Mouse (Mus musculus) embryonic facial prominence, embryonic 12.5 days (tissue): Measurements from ENCODE around the gene Ror2. TPM values are rescaled to one million over a fixed set of nuclear protein-coding genes. Genes with fewer than 3 reads are reported as not detected.
A peak's percentile ranks its signal among the peaks of the same experiment; 100 is the strongest.

Experiments
- ATAC-seq: fragments of 200-750 bp; cut with Nextera tagmentation; 2 replicates; pipeline ENCODE4 v1.8.0; 2017; ENCODE audit not compliant: insufficient number of reproducible peaks, insufficient read depth, low FRiP score, low TSS enrichment
- H3K27ac ChIP-seq: fragments of 300-500 bp; sonication (generic); 2 replicates; pipeline ENCODE4 v1.5.1; 2016; ENCODE audit warnings: mild to moderate bottlenecking
- H3K27me3 ChIP-seq: fragments of 300-500 bp; sonication (generic); 2 replicates; pipeline ENCODE4 v1.6.1; 2016; ENCODE audit warnings: mild to moderate bottlenecking, moderate library complexity
- H3K36me3 ChIP-seq: fragments of 300-500 bp; sonication (generic); 2 replicates; pipeline ENCODE4 v1.6.1; 2016; ENCODE audit warnings: mild to moderate bottlenecking
- H3K4me1 ChIP-seq: fragments of 300-500 bp; sonication (generic); 2 replicates; pipeline ENCODE4 v1.6.1; 2016
- H3K4me2 ChIP-seq: fragments of 300-500 bp; sonication (generic); replicated peaks from 2 replicates; pipeline ENCODE4 v1.6.1; 2016; ENCODE audit warnings: mild to moderate bottlenecking, moderate library complexity
- H3K4me3 ChIP-seq: fragments of 300-500 bp; sonication (generic); 2 replicates; pipeline ENCODE4 v1.5.1; 2016; ENCODE audit warnings: mild to moderate bottlenecking
- H3K9ac ChIP-seq: fragments of 300-500 bp; sonication (generic); 2 replicates; pipeline ENCODE4 v1.6.1; 2016; ENCODE audit warnings: mild to moderate bottlenecking, moderate library complexity
- H3K9me3 ChIP-seq: fragments of 300-500 bp; sonication (generic); 2 replicates; pipeline ENCODE4 v1.6.1; 2016; ENCODE audit warnings: mild to moderate bottlenecking, moderate library complexity
- WGBS: fragments of 180-500 bp; shearing (Covaris S2); methylation state at CpG from one replicate; pipeline ENCODE4 v1.1.7; 2016; 5-methylcytosine and 5-hydroxymethylcytosine counted together
- polyA plus RNA-seq: library from polyadenylated mRNA; unstranded; fragments of >200 nt; fragmentation: Nextera tagmentation; extraction: Ambion mirVana; gene quantifications from 2 replicates; pipeline ENCODE4 v1.2.1, GENCODE M21; 2016

Ror2 gene
- polyA plus RNA-seq, 1 experiment from 2014 or later: 42.0 TPM

GRCm38 (mm10) chr13:53188935-53189334, 97.0 kb downstream of the Ror2 start:
- peaks cover 5% of the 10 kb centered on the region; the same call in 1 of the 2 replicates for H3K36me3 ChIP-seq
- H3K27me3 ChIP-seq: no peaks in the 10 kb centered on the region
- peaks cover 31% of the 10 kb centered on the region for H3K4me1 ChIP-seq
- H3K27ac ChIP-seq: peak overlapping the region; percentile 50; the same call in 1 of the 2 replicates
- no peak overlapping the region for H3K9ac ChIP-seq
- ATAC-seq: no peak
- WGBS: 66% methylated on average over 10 of the region's 10 CpGs
- no peak overlapping the region for H3K4me3 ChIP-seq
- H3K9me3 ChIP-seq: no peaks in the 10 kb centered on the region; the same call in 1 of the 2 replicates
- no peak overlapping the region for H3K4me2 ChIP-seq

GRCm38 (mm10) chr13:53184858-53185257, 101.1 kb downstream of the Ror2 start:
- H3K4me3 ChIP-seq: no peak overlapping the region
- no peaks in the 10 kb centered on the region for H3K27me3 ChIP-seq
- WGBS: 82% methylated on average over 1 of the region's 1 CpGs
- H3K4me2 ChIP-seq: no peak overlapping the region
- peaks cover 46% of the 10 kb centered on the region for H3K4me1 ChIP-seq
- H3K9me3 ChIP-seq: no peaks in the 10 kb centered on the region; the same call in 1 of the 2 replicates
- peaks cover 5% of the 10 kb centered on the region; the same call in 1 of the 2 replicates for H3K36me3 ChIP-seq
- no peak overlapping the region for H3K27ac ChIP-seq
- ATAC-seq: no peak
- H3K9ac ChIP-seq: no peak overlapping the region

DNA sequence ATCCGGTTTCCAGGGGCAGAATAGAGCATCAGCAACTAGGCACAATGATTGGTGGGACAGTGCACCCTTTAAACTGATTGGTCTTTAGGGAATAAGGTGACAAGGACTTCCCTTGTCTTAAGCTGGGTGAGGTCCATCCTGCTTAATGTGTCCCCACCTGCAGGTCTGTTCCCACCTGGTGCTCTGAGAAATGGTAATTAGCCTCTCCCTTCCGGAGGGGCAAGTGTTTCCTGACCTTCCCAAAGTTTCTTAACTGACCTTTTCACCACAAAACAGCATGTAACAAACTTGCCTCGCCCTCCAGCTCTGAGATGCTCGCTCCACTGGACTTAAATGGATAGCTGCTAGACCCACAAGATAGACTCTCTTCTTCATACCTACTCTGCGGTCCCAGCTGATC, 101.8 kb downstream of the Ror2 start:
- no peak overlapping the region for H3K9ac ChIP-seq
- no peak for ATAC-seq
- peaks cover 5% of the 10 kb centered on the region; the same call in 1 of the 2 replicates for H3K36me3 ChIP-seq
- no peaks in the 10 kb centered on the region; the same call in 1 of the 2 replicates for H3K9me3 ChIP-seq
- no peak overlapping the region for H3K4me3 ChIP-seq
- H3K27ac ChIP-seq: peak overlapping the region; percentile 91
- peak overlapping the region; percentile 30; the same call in 1 of the 2 replicates for H3K4me2 ChIP-seq
- no peaks in the 10 kb centered on the region for H3K27me3 ChIP-seq
- 40% methylated on average over 5 of the region's 5 CpGs for WGBS
- H3K4me1 ChIP-seq: peaks cover 53% of the 10 kb centered on the region

GRCm38 (mm10) chr13:53183161-53183577, 102.8 kb downstream of the Ror2 start:
- Histone ChIP-seq H3K4me2 (peak overlapping the region; percentile 30), H3K27ac (peak overlapping the region; percentile 91), H3K9ac (no peak overlapping the region), H3K4me3 (no peak overlapping the region), H3K9me3 (no peaks in the 10 kb centered on the region; the same call in 1 of the 2 replicates), H3K36me3 (peaks cover 5% of the 10 kb centered on the region; the same call in 1 of the 2 replicates), H3K27me3 (no peaks in the 10 kb centered on the region), H3K4me1 (peaks cover 58% of the 10 kb centered on the region)
- 16% methylated on average over 8 of the region's 8 CpGs for WGBS
- peak; percentile 73 for ATAC-seq

DNA sequence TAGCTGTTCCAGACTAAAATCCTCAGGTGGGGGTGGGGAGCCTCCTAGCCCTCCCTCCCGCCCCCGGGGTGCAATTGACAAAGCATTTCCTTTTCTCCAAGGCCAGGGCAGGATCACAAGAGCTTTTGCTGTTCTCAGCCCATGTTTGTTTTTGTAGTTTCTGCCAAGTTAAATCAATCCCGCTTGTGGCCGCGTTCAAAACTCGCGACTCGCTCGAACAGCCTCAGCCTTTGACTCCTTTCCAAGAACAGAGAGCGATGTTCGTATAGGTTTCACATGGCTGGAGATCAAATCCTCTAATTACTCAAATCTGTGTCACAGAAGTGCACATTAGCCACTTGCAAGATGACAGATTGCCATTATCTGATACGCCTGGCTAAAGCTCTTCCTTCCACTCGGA, 107.3 kb downstream of the Ror2 start:
- no peaks in the 10 kb centered on the region for H3K9me3 ChIP-seq
- 3% methylated on average over 13 of the region's 13 CpGs for WGBS
- H3K4me2 ChIP-seq: peak overlapping the region; percentile 14
- H3K36me3 ChIP-seq: no peaks in the 10 kb centered on the region
- peak overlapping the region; percentile 87 for H3K27ac ChIP-seq
- no peak overlapping the region for H3K4me3 ChIP-seq
- ATAC-seq: peak; percentile 25; the same call in 1 of the 2 replicates
- H3K9ac ChIP-seq: no peak overlapping the region
- no peaks in the 10 kb centered on the region for H3K27me3 ChIP-seq
- H3K4me1 ChIP-seq: peaks cover 80% of the 10 kb centered on the region

DNA sequence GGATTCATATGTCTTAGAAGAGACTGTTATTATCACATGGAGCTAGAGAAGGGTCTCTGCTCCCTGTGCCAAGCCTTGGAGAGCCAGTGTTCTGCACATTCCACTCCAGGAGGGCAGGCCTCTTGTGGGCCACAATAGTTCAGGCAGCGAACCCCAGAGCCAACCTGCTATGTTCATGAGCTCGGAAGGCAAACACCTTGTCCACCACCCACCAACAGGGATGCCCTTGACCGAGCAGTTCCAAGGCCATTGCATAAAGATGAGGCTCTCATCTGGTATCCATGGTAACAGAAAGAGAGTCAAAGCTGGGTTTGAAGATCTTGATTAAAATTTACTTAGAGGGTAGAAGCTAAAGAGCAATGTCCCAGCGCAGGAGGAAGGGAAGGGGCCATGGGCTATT, 107.8 kb downstream of the Ror2 start:
- no peaks in the 10 kb centered on the region for H3K27me3 ChIP-seq
- no peak overlapping the region for H3K9ac ChIP-seq
- H3K4me3 ChIP-seq: no peak overlapping the region
- H3K9me3 ChIP-seq: no peaks in the 10 kb centered on the region
- H3K27ac ChIP-seq: peak overlapping the region; percentile 87
- H3K4me1 ChIP-seq: peaks cover 76% of the 10 kb centered on the region
- no peaks in the 10 kb centered on the region for H3K36me3 ChIP-seq
- WGBS: 21% methylated on average over 4 of the region's 4 CpGs
- no peak for ATAC-seq
- H3K4me2 ChIP-seq: peak overlapping the region; percentile 14

DNA sequence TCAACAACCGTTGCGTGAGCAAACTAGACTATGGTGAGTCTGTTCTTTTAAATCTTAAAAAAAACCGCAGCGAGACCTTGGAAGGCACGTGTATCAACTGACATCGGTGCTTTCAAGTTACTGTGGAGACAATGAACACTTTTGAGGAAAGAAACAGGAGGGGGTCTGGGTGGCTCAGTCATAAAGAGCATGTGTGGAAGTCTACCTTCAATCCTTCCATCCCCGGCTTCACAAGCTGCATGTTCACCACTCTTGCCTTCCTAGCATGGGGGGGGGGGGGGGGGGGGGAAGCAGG, 108.6 kb downstream of the Ror2 start:
- 24% methylated on average over 7 of the region's 7 CpGs for WGBS
- Histone ChIP-seq H3K36me3 (no peaks in the 10 kb centered on the region), H3K4me3 (no peak overlapping the region), H3K4me1 (peaks cover 70% of the 10 kb centered on the region), H3K27ac (peak overlapping the region; percentile 42; the same call in 1 of the 2 replicates), H3K27me3 (no peaks in the 10 kb centered on the region), H3K9me3 (no peaks in the 10 kb centered on the region), H3K4me2 (no peak overlapping the region), H3K9ac (no peak overlapping the region)
- ATAC-seq: no peak

- Histone ChIP-seq H3K4me3 (no peak overlapping the region), H3K27ac (peak overlapping the region; percentile 52; the same call in 1 of the 2 replicates), H3K36me3 (no peaks in the 10 kb centered on the region), H3K9ac (no peak overlapping the region), H3K27me3 (no peaks in the 10 kb centered on the region), H3K9me3 (no peaks in the 10 kb centered on the region), H3K4me1 (peaks cover 65% of the 10 kb centered on the region), H3K4me2 (0 out of 2 replicates have a peak overlapping the region, but pooled peaks have one; percentile 6)
- 49% methylated on average over 10 of the region's 10 CpGs for WGBS
- ATAC-seq: no peak
Measured at GRCm38 (mm10) chr13:53176695-53177423, 109.1 kb downstream of the Ror2 start.

DNA sequence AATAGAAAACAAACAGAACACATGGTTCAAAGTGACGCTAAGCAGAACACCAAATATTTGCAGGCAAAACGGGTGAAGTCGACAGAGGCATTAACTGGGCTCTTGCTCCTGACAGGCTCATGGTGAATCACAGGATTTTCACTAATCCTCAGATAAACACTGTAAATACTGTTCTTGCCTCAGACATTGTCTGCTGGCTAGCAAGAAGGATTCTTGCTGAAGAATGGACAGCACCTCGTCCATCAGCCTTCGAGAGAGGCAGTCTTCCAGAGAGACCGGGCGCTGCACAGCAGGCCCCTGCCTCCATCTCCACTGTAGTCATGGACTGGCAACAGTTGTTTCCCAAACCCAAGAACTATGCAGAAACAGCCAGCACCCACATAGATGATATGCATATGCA, 110.9 kb downstream of the Ror2 start:
- Histone ChIP-seq H3K4me2 (no peak overlapping the region), H3K9me3 (no peaks in the 10 kb centered on the region), H3K27me3 (no peaks in the 10 kb centered on the region), H3K27ac (0 out of 2 replicates have a peak overlapping the region, but pooled peaks have one; percentile 37), H3K4me1 (peaks cover 50% of the 10 kb centered on the region), H3K9ac (no peak overlapping the region), H3K4me3 (no peak overlapping the region), H3K36me3 (no peaks in the 10 kb centered on the region)
- ATAC-seq: no peak
- WGBS: 73% methylated on average over 7 of the region's 7 CpGs

GRCm38 (mm10) chr13:53163671-53164070, 122.3 kb downstream of the Ror2 start:
- ATAC-seq: no peak
- no peak overlapping the region for H3K9ac ChIP-seq
- H3K4me2 ChIP-seq: no peak overlapping the region
- no peaks in the 10 kb centered on the region for H3K9me3 ChIP-seq
- no peaks in the 10 kb centered on the region for H3K27me3 ChIP-seq
- peak overlapping the region; percentile 24; the same call in 1 of the 2 replicates for H3K27ac ChIP-seq
- 52% methylated on average over 10 of the region's 10 CpGs for WGBS
- no peaks in the 10 kb centered on the region for H3K36me3 ChIP-seq
- peaks cover 62% of the 10 kb centered on the region for H3K4me1 ChIP-seq
- no peak overlapping the region for H3K4me3 ChIP-seq

- WGBS: 81% methylated on average over 8 of the region's 8 CpGs
- ATAC-seq: no peak
- Histone ChIP-seq H3K4me3 (no peak overlapping the region), H3K36me3 (no peaks in the 10 kb centered on the region), H3K9ac (no peak overlapping the region), H3K9me3 (no peaks in the 10 kb centered on the region), H3K4me1 (peaks cover 68% of the 10 kb centered on the region), H3K27me3 (no peaks in the 10 kb centered on the region), H3K27ac (no peak overlapping the region), H3K4me2 (no peak overlapping the region)
Measured at GRCm38 (mm10) chr13:53163060-53163459, 122.9 kb downstream of the Ror2 start.

- no peak overlapping the region for H3K4me2 ChIP-seq
- WGBS: 73% methylated on average over 6 of the region's 6 CpGs
- no peak for ATAC-seq
- H3K9ac ChIP-seq: no peak overlapping the region
- H3K36me3 ChIP-seq: no peaks in the 10 kb centered on the region
- H3K27ac ChIP-seq: no peak overlapping the region
- H3K27me3 ChIP-seq: 0 out of 2 replicates have a peak, but pooled peaks cover 5% of the 10 kb centered on the region
- peaks cover 78% of the 10 kb centered on the region for H3K4me1 ChIP-seq
- H3K4me3 ChIP-seq: no peak overlapping the region
- no peaks in the 10 kb centered on the region for H3K9me3 ChIP-seq
Measured at GRCm38 (mm10) chr13:53159501-53159900, 126.4 kb downstream of the Ror2 start.
